Mouse (Mus musculus) limb, embryonic 10.5 days (tissue): Measurements from ENCODE around the gene Il1r1. TPM values are rescaled to one million over a fixed set of nuclear protein-coding genes. Genes with fewer than 3 reads are reported as not detected.

Experiments
- polyA plus RNA-seq: library from polyadenylated mRNA; unstranded; fragments of >200 nt; fragmentation: Nextera tagmentation; extraction: Ambion mirVana; gene quantifications from 2 replicates; pipeline ENCODE4 v1.2.1, GENCODE M21; 2016

Gene Il1r1
- polyA plus RNA-seq, 1 experiment from 2014 or later = 0.60 TPM

Other genes starting within 250 kb of the Il1r1 start
- gene Il1r2, start 151.0 kb upstream of the Il1r1 start, polyA plus RNA-seq = 0.41 and 0.54 TPM in 2 replicates
- 1.3 and 1.5 TPM in 2 replicates for gene Il1rl2, start 99.5 kb downstream of the Il1r1 start, polyA plus RNA-seq
- gene Il1rl1, start 204.5 kb downstream of the Il1r1 start, polyA plus RNA-seq = 0.15 TPM in 1 of 2 replicates, not detected in the other
- gene Il18r1, start 240.5 kb downstream of the Il1r1 start, polyA plus RNA-seq = not detected in 2 replicates